Mouse (Mus musculus) C2C12 (cell line): Measurements from ENCODE around the gene Nxph1.

ENCODE experiments used
- CTCF ChIP-seq: IDR thresholded peaks from one replicate; pipeline ENCODE4 v1.5.1; 2011; ENCODE audit not compliant: control insufficient read depth, insufficient read depth, insufficient read length
- USF1 ChIP-seq: IDR thresholded peaks from one replicate; pipeline ENCODE4 v1.6.1; 2011; ENCODE audit warnings: low read depth, mild to moderate bottlenecking, control low read depth, moderate library complexity

GRCm38 (mm10) chr6:9061261-9062105 is 113.3 kb downstream of the Nxph1 start:
- TF ChIP-seq CTCF (no peak), USF1 (no peak)
